Mouse (Mus musculus): ENCODE measurements around the gene P4ha3. TPM values are rescaled to one million over a fixed set of nuclear protein-coding genes. Genes with fewer than 3 reads are reported as not detected.

Gene P4ha3
- total and polyA plus RNA-seq, 3 experiments = 0.35 TPM; not detected in 2

DNA sequence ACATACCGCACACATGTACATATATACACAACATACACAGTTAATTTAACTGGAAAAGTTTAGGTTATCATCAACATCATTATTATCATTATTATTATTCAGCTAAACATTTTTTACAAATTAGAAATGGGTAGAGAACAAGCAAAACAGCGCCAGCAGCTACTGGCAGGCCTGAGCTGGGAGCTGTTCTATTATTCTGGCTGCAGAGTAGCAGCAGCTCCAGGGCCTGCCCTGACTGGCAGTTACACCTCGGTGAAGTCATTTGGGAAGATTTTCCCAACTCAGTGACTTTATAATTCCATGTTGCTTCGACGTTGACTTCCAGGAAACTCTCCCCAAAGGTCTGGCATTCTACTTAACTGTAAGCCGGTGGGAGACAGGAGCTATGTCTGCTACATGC is 11.4 kb downstream of the P4ha3 start:
- Histone ChIP-seq H3K36me3 (ENCODE audit: control insufficient read depth in 1 of 2, insufficient read depth in 2 of 2, low read length in 2 of 2) (no peaks in the 10 kb centered on the region), H3K27me3 (ENCODE audit: control insufficient read depth in 1 of 2, insufficient read depth in 2 of 2, low read length in 2 of 2) (no peaks in the 10 kb centered on the region; a peak in 1 of 4 replicates)
- DNase-seq (ENCODE audit: low read depth, low spot score) = no peak

GRCm38 (mm10) chr7:100298861-100299510 is 13.7 kb downstream of the P4ha3 start:
- Histone ChIP-seq H3K36me3 (ENCODE audit: control insufficient read depth in 1 of 2, insufficient read depth in 2 of 2, low read length in 2 of 2) (no peaks in the 10 kb centered on the region), H3K27ac (ENCODE audit: control insufficient read depth, low read depth, low read length) (no peak overlapping the region), H3K79me2 (ENCODE audit: control insufficient read depth, insufficient read depth, low read length, poor library complexity) (no peaks in the 10 kb centered on the region), H3K4me3 (ENCODE audit: control insufficient read depth in 1 of 2, insufficient read depth in 1 of 2, low read depth in 2 of 2, low read length in 2 of 2) (no peak overlapping the region), H3K27me3 (ENCODE audit: control insufficient read depth in 1 of 2, insufficient read depth in 2 of 2, low read length in 2 of 2) (no peaks in the 10 kb centered on the region; a peak in 1 of 4 replicates), H3K9ac (ENCODE audit: control insufficient read depth, low read depth, low read length, poor library complexity, severe bottlenecking) (no peak overlapping the region), H3K4me1 (ENCODE audit: control insufficient read depth in 1 of 2, insufficient read depth in 2 of 2, low read length in 2 of 2) (no peaks in the 10 kb centered on the region), H3K9me3 (replicated peaks; ENCODE audit: insufficient read depth, low read length) (no peaks in the 10 kb centered on the region)
- no peak for DNase-seq (ENCODE audit: low read depth, low spot score)
- TF ChIP-seq EP300 (IDR thresholded peaks at IDR 0.05; ENCODE audit: low read depth in 1 of 2, low read length in 2 of 2) = no peak
- no peak for TF ChIP-seq E2F4 (IDR thresholded peaks at IDR 0.05; ENCODE audit: borderline replicate concordance, low read depth, low read length)
- no peak for TF ChIP-seq JUND (IDR thresholded peaks at IDR 0.05; ENCODE audit: low read depth, low read length)
- no peak for TF ChIP-seq GABPA (IDR thresholded peaks at IDR 0.05; ENCODE audit: low read depth, low read length)
- no peak for TF ChIP-seq POLR2AphosphoS5 (IDR thresholded peaks at IDR 0.05; ENCODE audit: borderline replicate concordance, low read depth, low read length)
- no peak for TF ChIP-seq SIN3A (IDR thresholded peaks at IDR 0.05; ENCODE audit: low read length)
- no peak for TF ChIP-seq CHD2 (IDR thresholded peaks at IDR 0.05; ENCODE audit: low read length)
- TF ChIP-seq UBTF (IDR thresholded peaks at IDR 0.05; ENCODE audit: borderline replicate concordance, insufficient read depth, low read depth, low read length) = no peak
- no peak for TF ChIP-seq BHLHE40 (IDR thresholded peaks at IDR 0.05; ENCODE audit: borderline replicate concordance, low read depth, low read length)
- TF ChIP-seq MYB (IDR thresholded peaks at IDR 0.05; ENCODE audit: low read depth, low read length) = no peak
- no peak for TF ChIP-seq NELFE (IDR thresholded peaks at IDR 0.05; ENCODE audit: low read depth, low read length)
- TF ChIP-seq POLR2AphosphoS2 (IDR thresholded peaks at IDR 0.05; ENCODE audit: low read length) = no peak
- TF ChIP-seq MYC (IDR thresholded peaks at IDR 0.05; ENCODE audit: low read depth, low read length) = no peak
- no peak for TF ChIP-seq MEF2A (IDR thresholded peaks at IDR 0.05; ENCODE audit: extremely low read depth, insufficient replicate concordance, low read depth, low read length, poor library complexity, severe bottlenecking)
- no peak for TF ChIP-seq MXI1 (IDR thresholded peaks at IDR 0.05; ENCODE audit: low read depth, low read length)
- TF ChIP-seq MAZ (IDR thresholded peaks at IDR 0.05; ENCODE audit: low read depth, low read length) = no peak
- no peak for TF ChIP-seq GATA1 (IDR thresholded peaks at IDR 0.05; ENCODE audit: low read depth, low read length)

More for the DNA sequence above, 11.4 kb downstream of the P4ha3 start:
- H3K9ac ChIP-seq (ENCODE audit: control insufficient read depth, low read depth, low read length, poor library complexity, severe bottlenecking) = no peak overlapping the region
- H3K79me2 ChIP-seq (ENCODE audit: control insufficient read depth, insufficient read depth, low read length, poor library complexity) = no peaks in the 10 kb centered on the region
- H3K4me1 ChIP-seq (ENCODE audit: control insufficient read depth in 1 of 2, insufficient read depth in 2 of 2, low read length in 2 of 2) = no peaks in the 10 kb centered on the region
- no peak overlapping the region for H3K27ac ChIP-seq (ENCODE audit: control insufficient read depth, low read depth, low read length)
- H3K4me3 ChIP-seq (ENCODE audit: control insufficient read depth in 1 of 2, insufficient read depth in 1 of 2, low read depth in 2 of 2, low read length in 2 of 2) = no peak overlapping the region
- no peaks in the 10 kb centered on the region for H3K9me3 ChIP-seq (replicated peaks; ENCODE audit: insufficient read depth, low read length)
- TF ChIP-seq SMC3 (IDR thresholded peaks at IDR 0.05; ENCODE audit: low read depth, low read length) (no peak), MYB (IDR thresholded peaks at IDR 0.05; ENCODE audit: low read depth, low read length) (no peak), ELF1 (IDR thresholded peaks at IDR 0.05; ENCODE audit: low read depth, low read length) (no peak), UBTF (IDR thresholded peaks at IDR 0.05; ENCODE audit: borderline replicate concordance, insufficient read depth, low read depth, low read length) (no peak), CHD1 (IDR thresholded peaks at IDR 0.05; ENCODE audit: low read depth, low read length) (no peak), MYC (IDR thresholded peaks at IDR 0.05; ENCODE audit: low read depth, low read length) (no peak), POLR2AphosphoS2 (IDR thresholded peaks at IDR 0.05; ENCODE audit: low read length) (no peak), NRF1 (IDR thresholded peaks at IDR 0.05; ENCODE audit: insufficient read depth, low read depth, low read length, poor library complexity, severe bottlenecking) (no peak), CTCF (IDR thresholded peaks at IDR 0.05 in 2 of 3, conservative IDR thresholded peaks at IDR 0.05 in 1 of 3; ENCODE audit: control insufficient read depth in 1 of 3, insufficient read depth in 1 of 3, low read depth in 2 of 3, low read length in 3 of 3, poor library complexity in 1 of 3, severe bottlenecking in 1 of 3) (no peak), RAD21 (IDR thresholded peaks at IDR 0.05; ENCODE audit: low read depth, low read length) (no peak), MEF2A (IDR thresholded peaks at IDR 0.05; ENCODE audit: extremely low read depth, insufficient replicate concordance, low read depth, low read length, poor library complexity, severe bottlenecking) (no peak), ETS1 (IDR thresholded peaks at IDR 0.05; ENCODE audit: low read depth, low read length) (no peak)

All from MEL (cell line).